Mouse (Mus musculus): ENCODE measurements around the gene Rab21. TPM values are rescaled to one million over a fixed set of nuclear protein-coding genes. Genes with fewer than 3 reads are reported as not detected.

Gene Rab21
- total RNA-seq, 2 experiments from 2014 or later, result 55.2 to 57.2 TPM

GRCm38 (mm10) chr10:115294715-115295114 lies 20.7 kb downstream of the Rab21 start:
- no peak overlapping the region for H3K27ac ChIP-seq

DNA sequence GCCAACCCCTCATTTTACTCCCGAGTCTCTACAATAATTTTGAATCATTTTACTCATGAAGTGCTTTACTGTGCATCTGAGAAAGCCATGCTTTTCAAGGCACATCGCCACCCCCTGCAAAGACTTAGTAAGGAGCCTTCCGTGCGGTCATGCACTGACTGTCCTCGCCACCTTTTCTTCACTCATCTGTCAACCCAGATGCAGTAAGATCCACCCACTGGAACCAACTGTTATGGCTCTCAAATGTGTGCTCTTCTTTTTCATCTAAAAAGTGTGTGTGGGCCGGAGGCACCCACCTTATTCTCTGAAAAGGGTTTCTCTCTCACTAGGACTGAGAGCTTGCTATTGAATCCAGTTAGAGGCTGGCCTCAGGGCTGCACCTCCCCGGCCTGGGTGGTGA lies 21.4 kb downstream of the Rab21 start:
- DNase-seq (ENCODE audit: low spot score in 2 of 2), result no peak
- H3K4me3 ChIP-seq, result no peak overlapping the region
- no peak for TF ChIP-seq CTCF (conservative IDR thresholded peaks at IDR 0.05)
- no peak overlapping the region for H3K27ac ChIP-seq

More at GRCm38 (mm10) chr10:115294715-115295114, 20.7 kb downstream of the Rab21 start:
- DNase-seq (ENCODE audit: low spot score in 2 of 2), result no peak
- TF ChIP-seq CTCF (conservative IDR thresholded peaks at IDR 0.05), result no peak
- H3K4me3 ChIP-seq, result no peak overlapping the region

GRCm38 (mm10) chr10:115290671-115291070 lies 24.7 kb downstream of the Rab21 start:
- H3K4me3 ChIP-seq, result no peak overlapping the region
- no peak for TF ChIP-seq CTCF (conservative IDR thresholded peaks at IDR 0.05)
- no peak for DNase-seq (ENCODE audit: low spot score in 2 of 2)
- H3K27ac ChIP-seq, result no peak overlapping the region

DNA sequence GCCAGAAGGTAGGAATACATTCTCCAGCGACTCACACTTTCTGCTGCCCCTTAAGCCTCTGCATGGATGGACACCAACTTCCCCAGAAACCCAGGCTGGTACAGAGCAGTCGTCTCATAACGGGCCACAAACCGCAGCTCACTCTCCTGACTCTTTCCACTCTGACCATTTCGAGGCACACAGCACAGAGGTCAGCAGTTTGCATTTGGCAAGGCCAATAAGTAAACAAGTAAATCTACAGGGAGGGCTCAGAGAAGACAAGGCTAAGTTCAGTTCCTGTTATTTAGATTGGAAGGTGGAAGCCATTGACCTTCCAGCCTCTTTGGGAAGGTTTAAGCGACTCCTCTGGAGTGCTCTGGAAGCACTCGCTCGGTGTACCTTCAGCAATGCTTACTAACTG lies 26.5 kb downstream of the Rab21 start:
- H3K27ac ChIP-seq, result no peak overlapping the region
- DNase-seq (ENCODE audit: low spot score in 2 of 2), result no peak
- TF ChIP-seq CTCF (conservative IDR thresholded peaks at IDR 0.05), result no peak
- H3K4me3 ChIP-seq, result no peak overlapping the region

GRCm38 (mm10) chr10:115284170-115284569 lies 31.2 kb downstream of the Rab21 start:
- H3K4me3 ChIP-seq, result no peak overlapping the region
- DNase-seq (ENCODE audit: low spot score in 2 of 2), result no peak
- no peak for TF ChIP-seq CTCF (conservative IDR thresholded peaks at IDR 0.05)

DNA sequence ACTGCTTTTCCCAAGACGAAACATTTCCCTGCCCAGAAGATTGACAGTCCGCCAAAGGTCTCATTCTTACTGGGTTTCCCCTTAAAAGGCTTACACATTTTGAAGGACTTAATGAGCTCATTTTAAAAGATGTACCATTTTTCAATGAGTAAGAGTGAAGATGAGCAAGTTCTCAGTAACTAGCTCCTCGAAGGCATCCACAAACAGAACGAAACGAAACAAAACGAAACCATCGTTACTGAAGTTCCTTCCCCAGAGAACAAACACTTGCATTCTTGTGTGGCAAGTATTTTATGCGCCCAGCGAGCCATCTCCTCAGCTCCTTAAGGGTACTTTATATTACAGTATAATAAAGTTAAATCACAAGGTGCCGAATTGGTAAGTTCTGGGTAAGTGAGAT lies 34.0 kb downstream of the Rab21 start:
- no peak overlapping the region for H3K4me3 ChIP-seq
- H3K27ac ChIP-seq, result no peak overlapping the region
- no peak for TF ChIP-seq CTCF (conservative IDR thresholded peaks at IDR 0.05)
- no peak for DNase-seq (ENCODE audit: low spot score in 2 of 2)

More at GRCm38 (mm10) chr10:115284170-115284569, 31.2 kb downstream of the Rab21 start:
- H3K27ac ChIP-seq, result no peak overlapping the region

DNA sequence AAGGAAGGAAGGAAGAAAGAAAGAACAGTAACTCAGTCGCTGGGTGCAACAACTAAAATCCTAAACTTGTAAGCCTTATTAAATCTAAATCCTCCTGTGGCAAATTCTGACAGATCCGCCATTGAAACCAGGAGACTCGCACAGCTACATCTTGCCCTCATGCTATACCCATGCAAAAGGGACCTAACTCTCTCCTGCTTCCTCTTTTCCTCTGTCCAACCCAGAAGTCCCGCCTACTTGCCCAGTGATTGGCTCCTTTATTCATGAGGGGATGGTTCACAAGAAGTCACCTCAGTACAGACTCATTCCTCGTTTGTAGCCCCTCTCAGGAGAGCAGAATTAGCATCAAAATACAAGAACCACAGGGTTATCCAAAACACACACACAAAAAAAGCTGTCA lies 43.7 kb downstream of the Rab21 start:
- no peak overlapping the region for H3K27ac ChIP-seq
- no peak overlapping the region for H3K4me3 ChIP-seq
- TF ChIP-seq CTCF (conservative IDR thresholded peaks at IDR 0.05), result no peak
- DNase-seq (ENCODE audit: low spot score in 2 of 2), result no peak

DNA sequence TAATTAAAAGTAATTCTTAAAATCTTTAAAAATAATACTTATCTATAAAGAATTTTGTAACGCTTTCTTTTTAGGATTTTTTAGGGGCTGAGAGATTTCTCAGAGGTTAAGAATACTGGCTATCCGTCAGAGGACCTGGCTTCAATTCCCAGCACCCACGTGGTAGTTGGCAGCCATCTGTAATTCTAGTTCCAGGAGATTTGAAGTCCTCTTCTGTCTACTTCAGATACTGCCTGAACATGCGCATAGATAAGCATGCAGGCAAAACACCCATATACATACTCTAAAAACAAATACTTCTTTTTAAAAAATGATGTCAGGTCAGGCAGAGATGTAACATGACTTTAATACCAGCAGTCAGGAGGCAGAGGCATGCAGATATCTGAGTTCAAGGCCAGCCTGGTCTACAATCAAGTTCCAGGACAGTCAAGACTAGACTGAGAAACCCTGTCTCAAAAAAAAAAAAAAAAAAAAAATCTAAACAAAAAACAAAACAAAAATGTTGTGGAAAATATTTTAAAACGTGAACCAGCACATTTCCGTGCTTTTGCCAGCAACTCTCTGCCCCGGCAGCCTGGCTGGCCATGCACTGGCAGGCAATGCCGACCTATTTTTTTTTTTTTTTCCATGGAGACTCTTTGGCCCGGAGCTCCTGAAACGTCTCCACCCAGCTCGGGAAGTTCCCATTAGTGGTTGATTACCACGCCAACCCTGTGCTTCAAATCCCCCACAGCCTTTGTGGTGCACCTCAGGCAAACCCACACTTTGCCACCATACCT lies 44.6 kb downstream of the Rab21 start:
- TF ChIP-seq CTCF (conservative IDR thresholded peaks at IDR 0.05), result no peak
- H3K4me3 ChIP-seq, result no peak overlapping the region
- DNase-seq (ENCODE audit: low spot score in 2 of 2), result no peak
- H3K27ac ChIP-seq, result no peak overlapping the region

GRCm38 (mm10) chr10:115262926-115263562 lies 52.4 kb downstream of the Rab21 start:
- no peak for TF ChIP-seq CTCF (conservative IDR thresholded peaks at IDR 0.05)
- Histone ChIP-seq H3K27ac (no peak overlapping the region), H3K4me3 (no peak overlapping the region)
- no peak for DNase-seq (ENCODE audit: low spot score in 2 of 2)

- no peak for DNase-seq (ENCODE audit: low spot score in 2 of 2)
- Histone ChIP-seq H3K27ac (no peak overlapping the region), H3K4me3 (no peak overlapping the region)
- no peak for TF ChIP-seq CTCF (conservative IDR thresholded peaks at IDR 0.05)
Measured at GRCm38 (mm10) chr10:115262261-115262660, 53.1 kb downstream of the Rab21 start.

DNA sequence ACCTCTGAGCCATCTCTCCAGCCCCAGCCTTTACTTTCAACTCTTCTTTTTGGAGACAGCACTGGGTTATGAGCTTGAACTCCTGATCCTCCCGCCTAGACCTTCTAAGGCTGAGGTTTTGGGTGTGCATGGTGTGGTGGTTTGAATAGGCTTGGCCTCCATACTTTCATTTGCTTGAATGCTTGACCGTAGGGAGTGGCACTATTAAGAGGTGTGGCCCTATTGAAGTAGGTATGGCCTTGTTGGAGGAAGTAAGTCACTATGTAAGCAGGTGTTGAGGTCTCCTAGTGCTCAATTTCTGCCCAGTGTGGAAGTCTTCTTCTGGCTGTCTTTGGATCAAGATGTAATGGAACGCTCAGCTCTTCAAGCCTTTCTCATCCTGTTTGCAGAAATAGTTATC lies 54.0 kb downstream of the Rab21 start:
- H3K4me3 ChIP-seq, result no peak overlapping the region
- no peak for TF ChIP-seq CTCF (conservative IDR thresholded peaks at IDR 0.05)
- DNase-seq (ENCODE audit: low spot score in 2 of 2), result no peak
- no peak overlapping the region for H3K27ac ChIP-seq

DNA sequence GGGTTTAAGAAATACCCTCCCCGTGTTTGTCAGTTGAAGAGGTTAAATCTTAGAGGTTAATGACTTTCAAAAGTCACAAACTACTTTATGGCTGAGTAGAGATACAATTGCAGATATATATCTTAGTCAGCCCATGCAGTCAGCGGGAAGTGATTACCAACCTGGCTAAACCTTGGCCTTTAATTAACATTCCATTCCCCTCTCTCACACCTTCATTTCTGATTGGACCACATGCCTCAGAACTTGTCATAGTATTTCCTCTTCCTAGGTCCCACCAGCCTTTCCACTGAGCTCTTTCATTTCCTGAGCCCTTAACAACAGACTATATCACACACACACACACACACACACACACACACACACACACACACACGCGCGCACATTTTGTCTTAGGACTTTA lies 59.2 kb downstream of the Rab21 start:
- Histone ChIP-seq H3K27ac (no peak overlapping the region), H3K4me3 (no peak overlapping the region)
- no peak for TF ChIP-seq CTCF (conservative IDR thresholded peaks at IDR 0.05)
- DNase-seq (ENCODE audit: low spot score in 2 of 2), result no peak

DNA sequence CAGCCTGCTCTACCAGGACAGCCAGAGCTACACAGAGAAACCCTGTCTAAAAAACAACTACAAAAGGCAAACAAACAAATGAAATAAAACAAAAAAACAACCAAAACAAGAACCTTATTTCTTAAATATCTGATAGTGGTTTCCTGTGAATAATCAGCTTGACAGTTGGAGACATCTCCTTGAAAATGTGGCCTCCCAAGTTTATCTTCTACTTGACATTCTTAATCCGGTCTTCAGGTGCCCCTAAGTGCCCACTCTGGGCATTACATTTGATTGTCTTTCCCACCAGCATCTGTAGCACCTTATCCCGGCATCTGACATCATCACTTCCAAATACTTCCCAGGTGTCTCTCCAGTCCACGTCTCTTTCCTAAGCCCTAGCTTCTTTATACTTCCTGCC lies 61.9 kb downstream of the Rab21 start:
- H3K27ac ChIP-seq, result no peak overlapping the region
- no peak overlapping the region for H3K4me3 ChIP-seq
- DNase-seq (ENCODE audit: low spot score in 2 of 2), result no peak
- no peak for TF ChIP-seq CTCF (conservative IDR thresholded peaks at IDR 0.05)

DNA sequence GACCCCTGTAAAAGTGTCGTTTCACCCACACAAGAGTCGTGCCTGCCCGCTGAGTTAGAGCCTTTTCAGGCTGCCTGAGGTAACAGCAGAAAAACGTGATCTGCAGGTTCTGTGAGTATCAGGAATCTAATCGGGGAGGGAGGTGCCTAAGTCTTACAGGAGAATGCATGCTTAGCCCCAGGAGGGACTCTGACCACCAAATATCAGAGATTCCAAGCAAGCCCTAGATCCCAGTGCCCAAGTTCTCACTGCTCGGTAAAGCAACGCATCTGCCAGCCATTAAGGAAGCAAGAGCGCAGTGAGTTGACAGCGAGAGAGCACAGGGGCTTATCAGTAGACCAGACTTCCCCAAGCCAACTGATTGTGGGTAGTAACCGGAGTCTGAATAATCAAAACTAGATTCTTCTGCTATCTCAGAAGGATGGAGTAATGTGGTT lies 63.1 kb downstream of the Rab21 start:
- H3K27ac ChIP-seq, result no peak overlapping the region
- H3K4me3 ChIP-seq, result peak overlapping the region; percentile 98
- DNase-seq (ENCODE audit: low spot score in 2 of 2), result no peak
- TF ChIP-seq CTCF (conservative IDR thresholded peaks at IDR 0.05), result no peak

All from layer of hippocampus, adult 2 months (tissue).